Mouse (Mus musculus): ENCODE results near the gene Slc6a21.

The Slc6a21 gene

DNA sequence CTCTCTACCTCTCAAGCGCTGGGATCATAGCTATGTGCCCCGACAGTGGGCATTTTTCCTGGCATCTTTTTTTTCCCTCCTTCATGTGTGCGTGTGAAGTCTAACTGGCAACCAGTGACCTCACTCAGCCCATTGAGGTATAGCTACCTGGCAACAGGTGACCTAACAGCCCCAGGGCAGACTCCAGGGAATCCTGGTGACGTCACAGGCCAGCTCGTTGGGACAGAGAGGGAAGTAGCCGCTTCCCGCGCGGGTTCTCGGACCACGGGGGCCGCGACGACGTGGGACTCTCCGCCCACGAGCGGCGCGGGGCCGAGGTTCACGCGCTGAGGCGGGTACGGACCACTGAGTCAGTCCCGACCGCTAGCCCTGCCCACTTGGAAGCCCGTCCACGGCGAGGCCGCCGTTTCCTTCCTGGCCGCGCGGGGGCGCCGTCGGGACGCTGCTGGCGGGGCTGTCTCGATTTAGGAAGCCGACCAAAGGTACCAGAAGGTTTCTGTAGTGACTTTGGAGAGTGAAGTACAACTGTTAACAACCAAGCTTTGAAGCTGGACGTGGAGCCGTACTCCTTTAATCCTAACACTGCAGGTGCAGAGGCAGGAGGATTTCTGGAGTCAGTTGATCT, at the start of gene Slc6a21:
Gene Slc6a21, plus strand, starts transcription at position 378 of the 625 bp plus-strand sequence.
- DNase-seq (ENCODE audit: inconsistent ontology term): peak; percentile 38

DNA sequence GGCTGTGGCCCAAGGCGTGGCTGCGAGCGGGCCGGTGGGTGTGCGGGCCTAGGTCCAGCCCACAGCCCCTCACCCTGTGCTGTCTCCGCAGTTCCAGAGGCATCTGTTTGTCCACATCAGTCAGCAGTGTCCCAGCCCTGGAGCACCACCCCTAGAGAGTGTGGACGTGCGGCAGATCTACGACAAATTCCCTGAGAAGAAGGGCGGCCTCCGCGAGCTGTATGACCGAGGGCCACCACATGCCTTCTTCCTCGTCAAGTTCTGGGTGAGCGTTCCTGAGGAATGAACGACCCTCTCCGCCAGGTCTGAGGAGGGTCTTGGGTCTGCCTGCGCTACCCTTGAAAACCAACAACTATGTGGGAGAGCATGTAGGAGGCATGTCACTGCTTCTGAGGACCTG, 48.8 kb upstream of the Slc6a21 start:
- no peak for DNase-seq (ENCODE audit: inconsistent ontology term)

DNA sequence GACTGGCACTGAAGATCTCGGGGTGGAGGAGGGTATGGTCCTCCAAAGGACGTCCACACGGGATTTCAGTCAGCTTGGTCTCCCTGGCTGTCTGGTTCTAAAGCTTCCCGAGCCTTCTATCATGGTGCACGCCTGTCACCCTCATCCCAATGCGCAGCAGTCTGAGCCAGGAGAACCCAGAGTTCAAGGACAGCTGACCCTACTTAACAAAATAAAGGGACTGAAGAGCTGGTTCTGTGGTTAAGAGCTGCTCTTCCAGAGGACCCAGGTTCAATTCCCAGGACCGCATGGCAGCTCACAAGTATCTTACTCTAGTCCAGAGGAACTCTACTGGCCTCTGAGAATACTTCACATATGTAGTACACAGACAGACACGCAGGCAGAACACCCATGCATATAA, 48.3 kb upstream of the Slc6a21 start:
- no peak for DNase-seq (ENCODE audit: inconsistent ontology term)

DNA sequence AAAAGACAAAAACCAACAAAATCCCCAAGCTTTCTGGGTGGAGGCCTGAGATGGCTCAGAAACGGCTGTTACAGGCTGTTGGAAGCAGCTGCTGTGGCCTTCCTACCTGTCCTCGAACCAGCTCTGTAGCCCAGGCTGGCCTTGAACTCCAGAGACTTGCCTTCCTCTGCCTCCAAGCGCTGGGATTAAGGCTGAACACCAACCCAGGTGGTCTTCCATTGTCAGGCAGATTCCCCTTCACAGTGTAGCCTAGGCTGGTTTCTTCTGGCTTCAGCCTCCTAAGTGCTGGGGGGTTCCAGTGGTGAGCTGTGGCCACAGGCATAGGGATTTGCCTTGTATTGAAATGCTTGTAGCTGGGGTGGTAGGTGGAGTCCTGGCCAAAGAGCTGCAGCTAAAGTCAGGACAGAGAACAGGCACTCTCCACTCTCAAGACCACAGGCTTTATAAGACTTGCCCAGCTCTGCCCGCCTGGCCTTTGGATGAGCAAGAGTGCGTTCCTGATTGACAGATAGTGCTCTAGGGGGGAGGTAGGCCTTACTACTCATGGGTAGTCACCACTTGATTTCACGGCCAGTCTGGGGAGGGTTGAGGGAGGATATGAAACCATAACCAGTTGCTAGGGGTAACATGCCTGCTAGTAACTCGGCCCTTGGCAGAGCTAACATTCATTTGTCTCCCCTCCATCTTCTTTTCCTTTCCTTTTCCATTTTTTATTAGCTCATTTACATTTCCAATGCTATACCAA, 47.7 kb upstream of the Slc6a21 start:
- DNase-seq (ENCODE audit: inconsistent ontology term): no peak

DNA sequence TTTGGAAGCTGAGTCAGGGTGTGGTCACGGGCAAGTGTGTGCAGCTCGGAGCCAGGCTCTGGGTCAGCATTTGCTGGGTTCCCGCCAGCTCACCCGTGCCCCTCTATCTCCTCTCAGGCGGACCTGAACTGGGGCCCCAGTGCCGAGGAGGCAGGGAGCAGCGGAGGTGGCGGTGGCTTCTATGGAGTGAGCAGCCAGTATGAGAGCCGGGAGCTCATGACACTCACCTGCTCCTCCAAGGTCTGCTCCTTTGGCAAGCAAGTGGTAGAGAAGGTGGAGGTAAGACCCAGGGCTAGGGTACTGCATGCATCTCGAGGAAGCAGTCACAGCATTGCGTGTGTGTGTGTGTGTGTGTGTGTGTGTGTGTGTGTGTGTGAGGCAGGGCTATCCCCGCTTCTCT, 46.1 kb upstream of the Slc6a21 start:
- DNase-seq (ENCODE audit: inconsistent ontology term): no peak

DNA sequence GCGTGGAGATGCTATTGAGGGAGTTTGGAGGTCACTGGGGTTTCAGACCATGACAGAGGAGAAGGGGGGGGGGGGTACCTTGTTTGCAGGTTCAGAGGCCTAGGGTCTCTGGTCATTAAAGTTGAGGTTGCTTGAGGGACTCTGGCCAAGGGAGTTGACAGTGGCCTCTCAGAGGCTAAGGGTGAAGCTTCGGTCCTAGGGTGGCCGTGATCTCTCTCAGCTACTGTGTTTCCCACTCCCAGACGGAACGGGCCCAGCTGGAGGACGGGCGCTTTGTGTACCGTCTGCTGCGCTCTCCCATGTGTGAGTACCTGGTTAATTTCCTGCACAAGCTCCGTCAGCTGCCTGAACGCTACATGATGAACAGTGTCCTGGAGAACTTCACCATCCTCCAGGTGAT, 45.4 kb upstream of the Slc6a21 start:
- no peak for DNase-seq (ENCODE audit: inconsistent ontology term)

DNA sequence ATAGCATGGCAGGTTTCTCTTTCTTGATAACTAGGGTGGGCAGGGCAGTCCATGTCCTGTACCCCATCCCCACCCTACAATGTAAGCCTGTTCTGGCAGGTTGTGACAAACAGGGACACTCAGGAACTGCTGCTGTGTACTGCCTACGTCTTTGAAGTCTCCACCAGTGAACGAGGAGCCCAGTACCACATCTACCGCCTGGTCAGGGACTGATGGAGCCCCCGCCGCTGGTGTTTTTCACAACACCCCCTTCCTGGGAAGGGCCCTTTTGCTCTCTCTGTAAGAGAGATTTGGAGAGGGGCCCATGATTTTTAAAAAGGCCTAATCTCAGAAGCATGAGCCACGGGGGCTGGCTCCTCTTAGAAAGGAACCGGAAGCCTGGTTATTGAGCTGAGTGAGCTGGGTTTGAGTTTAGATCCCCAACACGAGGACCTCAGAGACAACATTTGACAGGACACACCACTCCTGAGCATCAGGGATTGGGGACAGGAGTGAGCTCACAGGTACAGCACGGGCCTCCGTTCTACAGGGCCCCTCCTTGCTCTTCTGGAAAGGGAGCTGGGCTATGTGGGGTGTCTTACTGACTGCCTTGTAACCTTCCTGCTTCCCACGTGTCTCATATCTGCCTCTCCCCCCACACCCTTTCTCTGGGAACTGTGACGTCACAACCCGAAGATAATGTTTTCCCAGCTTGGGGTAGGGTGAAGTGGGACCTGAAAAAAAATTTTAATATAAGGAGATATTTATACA, 44.4 kb upstream of the Slc6a21 start:
- no peak for DNase-seq (ENCODE audit: inconsistent ontology term)

DNA sequence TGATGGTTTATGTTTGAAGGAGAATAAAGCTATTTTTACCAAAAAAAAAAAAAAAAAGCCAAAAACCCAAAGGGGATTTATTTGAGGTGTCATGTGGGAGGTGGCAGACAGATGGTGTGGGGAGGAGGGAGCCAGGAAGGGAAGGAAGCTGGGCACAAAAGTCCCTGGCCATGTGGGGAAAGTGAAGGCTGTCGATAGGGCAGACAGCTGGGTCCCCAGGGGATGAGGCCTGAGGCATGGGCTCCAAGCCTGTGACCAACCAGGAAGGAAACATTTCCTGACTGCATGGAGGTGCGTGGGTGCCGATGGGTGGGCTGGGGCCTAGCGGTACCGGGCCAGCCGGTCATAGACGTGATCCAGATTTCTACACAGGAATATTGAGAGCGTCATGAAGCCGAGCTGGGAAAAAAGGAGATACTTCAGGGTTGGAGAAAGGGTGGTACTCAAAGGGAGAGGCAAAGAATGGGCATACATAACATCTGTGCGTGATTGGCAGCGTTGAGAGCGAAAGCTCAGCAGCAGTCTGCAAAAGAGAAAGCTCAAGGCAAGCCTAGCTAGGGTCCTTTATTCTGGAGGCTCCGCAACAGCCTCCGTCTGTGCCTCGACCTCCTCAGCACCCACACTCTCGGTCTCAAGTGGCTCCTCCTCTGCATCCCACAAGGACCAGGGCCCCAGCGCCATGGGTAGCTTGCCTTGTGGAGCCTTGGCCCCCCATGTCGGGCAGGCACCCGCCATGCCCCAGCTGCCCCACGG, 43.6 kb upstream of the Slc6a21 start:
- no peak for DNase-seq (ENCODE audit: inconsistent ontology term)

DNA sequence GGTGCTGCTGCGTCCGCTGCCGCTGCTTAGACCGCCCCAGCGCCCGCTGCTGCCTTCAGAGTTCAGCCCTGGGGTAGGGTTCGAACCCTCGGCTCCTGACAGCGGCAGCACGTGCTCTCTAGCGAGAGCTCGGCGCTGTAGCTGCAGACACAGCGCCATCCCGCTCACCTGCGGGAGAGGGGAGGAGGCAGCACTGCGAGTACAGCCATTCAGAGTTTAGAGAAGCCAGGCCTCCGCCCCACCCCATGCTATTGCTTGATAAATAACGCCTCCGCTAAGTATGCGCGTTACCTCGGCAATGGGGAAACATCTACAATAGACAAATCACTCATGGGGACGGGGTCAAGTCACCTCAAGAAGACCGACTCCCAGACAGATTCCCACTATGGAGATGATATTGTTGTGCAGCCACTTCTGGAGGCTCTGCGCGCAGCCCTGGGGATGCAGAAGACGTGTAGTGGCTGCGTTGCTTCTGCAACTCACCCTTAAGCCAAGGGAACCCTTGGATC, 42.9 kb upstream of the Slc6a21 start:
- DNase-seq (ENCODE audit: inconsistent ontology term): no peak

DNA sequence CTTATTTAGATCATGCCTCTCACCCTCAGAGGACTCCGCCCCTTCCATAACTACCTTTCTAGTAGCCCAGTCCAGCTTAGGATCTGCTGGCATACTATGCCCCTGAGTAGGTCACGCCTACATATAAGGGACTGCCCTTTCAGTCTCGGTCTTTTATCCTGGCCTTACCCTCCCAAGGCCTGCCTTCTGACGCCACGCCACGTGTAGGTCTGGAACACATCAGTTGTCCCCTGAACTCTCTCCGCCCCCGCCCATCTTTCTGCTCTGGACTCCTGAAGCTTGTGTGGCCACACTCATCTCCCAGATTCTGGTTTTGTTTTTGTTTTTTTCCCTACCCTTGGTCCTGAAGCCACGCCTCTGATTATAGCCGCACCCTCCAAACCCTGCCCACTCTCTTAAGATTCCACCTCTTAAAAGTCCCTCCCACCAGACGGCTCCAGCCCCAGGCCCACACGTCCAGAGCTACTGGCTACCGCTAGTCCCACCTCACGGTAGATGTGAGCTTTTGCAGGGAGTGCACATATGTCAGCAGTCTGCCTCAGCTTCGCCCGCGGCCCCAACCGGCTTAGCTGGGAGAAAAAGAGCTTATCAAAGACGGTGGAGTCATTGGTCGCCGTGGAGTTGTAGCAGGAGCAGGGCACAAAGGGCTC, 42.3 kb upstream of the Slc6a21 start:
- DNase-seq (ENCODE audit: inconsistent ontology term): peak; percentile 66

DNA sequence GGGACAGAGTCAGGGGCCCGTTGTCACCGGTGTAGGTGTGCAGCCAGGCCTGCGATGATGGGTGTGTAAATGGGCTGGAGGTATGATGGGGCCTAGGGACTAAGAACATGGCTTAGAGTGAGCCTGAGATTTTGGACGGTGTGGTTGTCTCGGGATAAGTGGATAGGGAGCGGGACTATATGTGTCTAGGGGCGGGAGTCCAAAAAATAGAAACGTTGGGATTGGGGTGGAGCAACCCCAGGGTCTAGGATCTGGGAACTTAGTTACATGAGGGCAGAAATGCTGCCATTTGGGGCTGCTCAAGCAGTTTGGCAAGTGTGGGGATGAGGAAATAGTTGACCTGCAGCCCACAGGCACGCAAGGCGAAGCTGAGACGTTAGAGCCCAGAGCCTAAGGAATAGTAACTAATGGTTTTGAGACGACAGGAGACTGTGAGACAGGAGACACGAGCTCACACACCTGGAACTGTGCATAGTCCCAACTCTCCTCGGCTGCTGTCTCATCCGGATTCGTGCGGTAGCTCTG, 41.6 kb upstream of the Slc6a21 start:
- no peak for DNase-seq (ENCODE audit: inconsistent ontology term)

DNA sequence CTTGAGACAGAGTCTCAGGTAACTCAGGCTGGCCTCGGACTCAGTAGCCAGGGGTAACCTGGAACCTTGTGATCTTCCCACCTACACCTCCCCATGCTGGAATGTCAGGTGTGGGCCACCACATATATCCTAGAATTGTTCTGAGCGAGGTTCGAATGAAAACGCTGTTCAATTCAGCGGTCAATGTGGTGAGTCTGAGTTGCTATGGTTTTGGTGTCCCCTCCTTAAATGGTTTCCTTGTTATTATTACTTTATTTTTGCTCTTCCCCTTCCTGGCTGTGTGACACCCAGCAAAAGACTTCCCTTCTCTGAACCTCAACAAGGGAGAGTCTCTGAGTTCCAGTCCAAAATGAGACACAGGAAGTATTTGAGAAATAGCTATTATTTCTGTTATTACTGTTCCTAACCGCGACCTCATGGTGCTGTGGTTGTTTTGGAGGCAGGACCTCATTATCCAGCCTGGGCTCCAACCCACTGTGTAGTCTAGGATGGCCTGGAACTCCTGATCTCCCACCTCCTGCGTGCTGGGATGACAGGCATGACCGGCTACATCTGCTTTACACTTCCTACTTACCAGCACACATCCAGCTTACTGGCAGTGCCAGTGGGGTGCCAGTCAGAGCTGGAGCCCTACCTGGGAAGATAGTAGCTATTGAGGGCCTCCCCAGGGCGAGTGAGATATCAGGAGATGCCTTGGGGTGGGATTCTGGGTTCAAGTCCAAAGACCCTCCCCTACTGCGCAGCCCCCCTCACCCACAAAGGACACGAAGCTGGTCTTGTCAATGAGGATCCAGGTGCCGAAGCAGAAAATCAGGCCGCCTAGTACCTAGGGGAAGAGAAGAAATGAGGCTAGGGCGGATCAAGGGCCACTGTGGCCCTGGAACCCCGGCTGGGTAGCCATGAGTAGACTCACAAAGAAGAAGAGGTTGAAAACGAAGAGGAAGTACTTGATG, 39.3 kb upstream of the Slc6a21 start:
- no peak for DNase-seq (ENCODE audit: inconsistent ontology term)

DNA sequence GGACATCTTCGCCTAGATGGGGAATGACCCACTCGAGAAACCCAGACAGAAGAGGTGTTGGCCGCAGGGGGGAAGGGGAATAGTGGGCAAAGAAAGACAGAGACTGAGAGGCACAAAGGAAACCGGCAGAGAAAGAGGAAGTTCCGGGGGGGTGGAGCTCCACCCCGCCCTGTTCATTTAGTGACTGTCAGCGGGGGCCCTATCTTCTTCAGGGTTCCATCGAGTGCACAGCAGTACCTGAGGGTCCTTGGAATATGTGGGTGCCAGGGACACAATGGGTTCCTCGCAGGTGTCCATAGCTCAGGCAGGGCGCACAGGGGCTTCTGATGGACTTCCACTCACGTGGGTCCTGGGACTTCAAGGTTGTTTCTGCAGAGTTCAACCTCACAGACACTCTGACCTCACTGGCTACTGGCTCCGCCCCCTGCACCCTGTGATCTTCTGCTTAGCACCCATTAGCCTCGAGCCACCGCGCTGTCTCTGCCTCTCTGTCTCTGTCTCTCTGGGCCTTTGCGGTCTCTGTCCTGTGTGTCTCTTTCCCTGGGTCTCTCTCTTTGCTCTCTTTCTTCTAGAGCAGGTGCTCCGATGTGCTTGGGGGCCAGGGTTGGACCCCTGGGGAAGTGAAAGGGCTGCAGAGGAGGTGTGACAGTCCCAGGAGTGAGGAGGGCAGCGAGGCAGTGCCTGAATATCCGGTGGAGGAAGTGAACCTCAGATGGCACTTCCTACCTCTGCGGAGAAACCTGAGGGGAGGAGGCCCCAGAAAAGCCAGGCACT, 38.4 kb upstream of the Slc6a21 start, which contains the start of gene Cd37:
Gene Cd37, minus strand, starts transcription at position 393 of the 774 bp plus-strand sequence.
- no peak for DNase-seq (ENCODE audit: inconsistent ontology term)

DNA sequence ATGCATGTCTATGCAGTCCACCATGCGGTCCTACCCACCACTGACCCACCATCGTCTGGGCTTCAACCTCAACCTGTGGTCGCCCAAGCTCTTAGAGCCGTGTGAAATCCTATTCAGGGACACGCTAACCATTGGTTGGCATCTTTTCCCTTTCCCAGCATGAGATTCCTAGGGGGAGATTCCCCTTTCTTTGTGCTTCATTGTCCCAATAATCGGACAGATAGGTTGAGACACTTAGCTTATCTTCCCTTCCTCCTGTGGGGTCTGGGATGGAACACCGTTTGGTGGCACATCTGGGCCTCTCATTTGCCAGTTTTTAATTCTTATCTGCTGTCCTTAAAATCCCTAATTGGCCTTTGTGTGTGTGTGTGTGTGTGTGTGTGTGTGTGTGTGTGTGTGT, 37.2 kb upstream of the Slc6a21 start:
- no peak for DNase-seq (ENCODE audit: inconsistent ontology term)

DNA sequence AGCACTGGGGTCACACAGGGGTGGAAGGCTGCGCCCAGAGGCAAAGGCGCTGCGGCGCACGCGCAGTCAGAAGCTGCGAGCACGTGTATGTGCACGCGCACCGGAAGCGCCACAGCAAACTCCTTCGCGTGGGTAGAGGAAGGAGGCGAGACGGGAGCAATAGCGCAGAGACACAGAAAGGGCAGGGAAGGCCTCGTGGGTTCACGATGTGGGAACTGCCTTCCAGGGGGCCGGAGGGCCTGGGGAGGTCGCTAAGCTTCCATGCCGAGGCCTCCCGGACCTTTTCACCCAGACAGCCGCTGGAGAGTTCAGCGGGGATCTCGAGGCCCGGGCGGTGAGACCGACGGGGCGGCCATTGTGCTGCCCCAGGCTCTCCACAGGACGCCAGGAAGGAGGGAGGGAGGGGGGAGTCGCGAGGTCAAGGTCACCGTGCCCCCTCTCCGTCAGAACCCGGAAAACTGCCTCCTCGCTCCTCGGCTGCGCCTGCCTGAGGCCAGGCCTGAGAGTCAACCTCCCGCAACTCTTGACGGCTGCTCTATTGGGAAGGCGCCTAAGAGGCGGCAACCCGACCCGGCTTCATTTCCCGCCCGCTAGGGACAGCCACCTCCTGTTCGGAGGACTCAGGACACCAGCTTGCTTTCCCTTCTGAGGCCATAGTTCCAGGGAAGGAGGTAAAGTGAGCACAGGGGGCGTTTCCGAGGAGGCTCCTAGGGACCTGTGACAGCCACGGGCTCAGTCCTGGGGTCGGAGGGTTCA, 36.5 kb upstream of the Slc6a21 start, which contains the start of gene Slc6a16:
Gene Slc6a16, plus strand, starts transcription at position 453 of the 756 bp plus-strand sequence.
- peak; percentile 16 for DNase-seq (ENCODE audit: inconsistent ontology term)

DNA sequence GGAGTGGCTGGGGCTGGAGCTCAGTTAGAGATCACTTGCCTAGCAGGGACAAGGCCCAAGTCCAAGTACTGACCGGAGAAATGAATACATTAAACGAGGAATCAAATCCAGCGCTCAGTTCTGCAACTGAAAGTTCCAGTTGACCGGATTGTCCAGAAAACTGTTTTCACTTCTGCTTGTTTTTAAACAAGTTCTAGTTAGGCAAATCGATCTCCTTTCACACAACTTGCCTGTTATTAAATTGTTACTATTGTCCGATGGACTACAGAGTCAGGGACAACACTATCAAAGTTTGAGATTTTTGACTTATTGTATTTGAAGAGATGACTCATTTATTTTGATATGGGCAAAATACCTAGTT, 35.9 kb upstream of the Slc6a21 start:
- DNase-seq (ENCODE audit: inconsistent ontology term): no peak

DNA sequence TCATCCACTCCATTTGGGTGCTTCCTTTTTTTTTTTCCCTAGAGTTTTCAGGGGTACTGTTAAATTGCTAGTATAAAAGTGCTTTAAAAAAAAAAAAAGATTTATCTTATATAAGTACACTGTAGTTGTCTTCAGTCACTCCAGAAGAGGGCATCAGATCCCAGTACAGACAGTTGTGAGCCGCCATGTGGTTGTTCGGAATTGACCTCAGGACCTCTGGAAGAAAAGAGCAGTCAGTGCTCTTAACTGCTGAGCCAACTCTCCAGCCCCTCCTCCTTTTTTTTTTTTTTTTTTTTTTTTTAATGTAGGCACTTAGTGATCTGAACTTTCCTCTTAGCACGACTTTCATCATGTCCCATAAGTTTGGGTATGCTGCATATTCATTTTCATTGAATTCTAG, 29.6 kb upstream of the Slc6a21 start:
- no peak for DNase-seq (ENCODE audit: inconsistent ontology term)

DNA sequence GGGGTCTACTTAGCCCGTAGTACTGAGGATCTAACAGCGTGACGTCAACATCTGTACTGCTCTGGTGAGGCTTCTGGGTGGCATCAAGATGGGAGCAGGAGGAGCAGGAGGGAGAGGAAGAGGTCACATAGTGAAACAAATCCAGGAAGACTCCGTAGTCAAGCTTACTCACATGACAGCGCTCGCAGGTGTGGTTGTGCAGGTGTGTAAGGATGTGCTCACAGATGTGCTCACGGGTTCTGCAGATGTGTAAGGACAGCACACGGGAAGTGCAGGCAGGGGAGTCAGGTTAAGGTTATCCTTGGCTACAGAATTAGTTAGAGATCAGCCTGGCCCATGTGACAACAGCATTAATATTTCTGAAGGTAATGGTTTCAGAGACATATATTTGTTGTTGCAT, 23.5 kb upstream of the Slc6a21 start:
- no peak for DNase-seq (ENCODE audit: inconsistent ontology term)

Measured in Muller cell, postnatal 12 days (primary cell).